Mouse (Mus musculus) adrenal gland, postnatal 10 days (tissue): ENCODE measurements around the gene Foxl1. TPM values are rescaled to one million over a fixed set of nuclear protein-coding genes. Genes with fewer than 3 reads are reported as not detected.
"Not testable (repeated sequence)": the region's sequence is repeated elsewhere in the genome, so short reads cannot be mapped to it uniquely, and the experiment has no call there.

ENCODE experiments used
- DNase-seq: peaks from one replicate; pipeline ENCODE4 v3.0.0; 2021; ENCODE audit warnings: mixed read lengths
- total RNA-seq, 2 experiments: library from RNA; stranded (reverse); gene quantifications; 2 replicates each; pipeline ENCODE4 v1.2.3; 2021

Foxl1 gene
- total RNA-seq, 2 experiments from 2014 or later = 0.24 to 0.42 TPM

- peak; percentile 73 for DNase-seq
Observed at GRCm38 (mm10) chr8:121125311-121125876, 2.3 kb upstream of the Foxl1 start.

DNA sequence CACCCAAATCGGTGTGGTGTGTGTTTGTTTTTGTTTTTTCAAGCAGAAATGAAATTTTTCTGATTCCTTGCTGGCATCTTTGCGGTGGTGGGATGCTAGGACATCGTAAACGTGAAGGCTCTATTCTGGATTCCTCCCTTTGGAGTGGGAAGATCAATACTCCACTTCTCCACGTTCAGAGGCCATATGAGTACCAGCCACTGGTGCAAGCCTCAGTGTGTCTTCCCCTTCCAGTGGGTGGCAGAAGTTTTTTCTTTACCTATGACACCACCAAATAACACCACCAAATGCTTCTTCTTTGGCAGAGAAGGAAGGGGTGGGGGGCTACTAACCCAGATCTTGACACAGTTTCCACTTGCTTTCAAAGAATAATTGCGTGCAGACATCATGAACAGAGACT is 1.5 kb upstream of the Foxl1 start:
- DNase-seq = no peak

DNA sequence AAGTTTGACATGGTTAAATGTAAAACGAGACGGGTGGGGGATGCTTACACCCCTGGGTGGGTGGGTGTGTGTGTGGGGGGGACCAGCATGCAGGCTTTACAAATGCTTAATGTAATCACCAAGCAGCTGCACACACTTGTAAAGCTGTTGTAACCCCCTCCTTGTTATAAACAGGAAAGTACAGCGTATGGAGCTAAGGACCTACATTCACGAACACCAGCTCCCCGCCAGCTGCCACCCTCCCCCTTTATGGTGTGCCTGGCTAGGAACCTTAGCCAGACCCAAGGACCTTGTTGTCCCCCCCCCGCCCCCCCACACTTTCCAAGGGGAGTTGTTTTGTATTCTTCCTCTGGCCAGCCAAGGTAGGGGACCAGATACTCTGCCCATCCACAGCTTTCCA is 1.0 kb upstream of the Foxl1 start:
- no peak for DNase-seq

- DNase-seq = no peak
Observed at GRCm38 (mm10) chr8:121127291-121127701, 444 bp upstream of the Foxl1 start.

DNA sequence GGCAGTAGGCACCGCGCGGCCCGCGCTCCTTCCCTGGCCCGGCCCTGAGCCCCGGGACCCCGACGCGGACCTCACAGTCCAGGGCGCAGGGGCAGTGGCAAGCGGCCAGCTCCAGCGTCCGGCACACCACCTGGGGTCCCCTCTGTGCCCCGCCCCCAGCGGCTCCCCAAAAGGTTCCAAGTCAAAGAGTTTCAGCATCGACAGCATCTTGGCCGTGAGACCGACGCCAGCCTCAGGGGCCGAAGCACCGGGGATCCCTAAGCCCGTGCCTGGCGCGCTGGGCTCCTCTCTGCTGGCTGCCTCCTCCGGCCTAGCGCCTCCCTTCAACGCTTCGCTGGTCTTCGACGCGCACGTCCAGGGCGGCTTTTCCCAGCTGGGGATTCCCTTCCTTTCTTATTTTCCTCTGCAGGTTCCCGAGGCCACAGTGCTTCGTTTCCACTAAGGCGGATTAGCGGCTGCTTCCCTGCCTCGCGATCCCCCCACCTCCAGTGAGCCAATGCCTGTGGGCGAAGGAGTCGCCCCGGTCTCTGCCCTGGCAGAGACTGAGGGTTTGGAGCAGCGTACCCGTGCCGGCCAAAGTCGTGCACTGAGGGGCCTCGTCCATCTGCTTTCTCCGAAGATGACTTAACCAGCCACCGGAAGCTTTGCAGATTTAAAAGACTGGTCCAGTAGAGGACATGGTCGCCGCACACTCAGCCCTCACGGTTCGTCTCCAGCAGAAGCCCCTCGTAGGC is 958 bp downstream of the Foxl1 start:
- no peak for DNase-seq

GRCm38 (mm10) chr8:121129265-121129940 is 1.7 kb downstream of the Foxl1 start:
- no peak for DNase-seq

GRCm38 (mm10) chr8:121130522-121130921 is 2.8 kb downstream of the Foxl1 start:
- DNase-seq = peak; percentile 26

GRCm38 (mm10) chr8:121132961-121133513 is 5.3 kb downstream of the Foxl1 start:
- no peak for DNase-seq

DNA sequence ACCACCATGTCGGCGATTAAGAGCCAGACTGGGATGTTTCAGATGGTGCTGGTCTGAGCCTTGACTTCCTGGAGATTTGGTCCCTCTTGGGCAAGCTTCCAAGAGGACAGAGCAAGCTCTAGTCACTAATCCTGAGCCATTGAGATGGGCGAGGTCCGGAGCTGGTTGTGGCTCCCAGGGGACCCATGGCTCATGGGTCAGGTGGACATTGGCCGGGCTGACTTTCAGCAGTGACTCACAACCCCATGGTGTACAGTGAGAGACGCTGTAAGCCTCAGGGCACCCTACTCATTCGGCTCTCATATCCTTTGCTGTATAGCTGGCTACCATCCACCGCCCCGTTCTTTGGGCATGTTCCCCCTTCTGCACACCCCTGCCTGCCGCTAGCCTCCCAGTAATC is 6.4 kb downstream of the Foxl1 start:
- no peak for DNase-seq

DNA sequence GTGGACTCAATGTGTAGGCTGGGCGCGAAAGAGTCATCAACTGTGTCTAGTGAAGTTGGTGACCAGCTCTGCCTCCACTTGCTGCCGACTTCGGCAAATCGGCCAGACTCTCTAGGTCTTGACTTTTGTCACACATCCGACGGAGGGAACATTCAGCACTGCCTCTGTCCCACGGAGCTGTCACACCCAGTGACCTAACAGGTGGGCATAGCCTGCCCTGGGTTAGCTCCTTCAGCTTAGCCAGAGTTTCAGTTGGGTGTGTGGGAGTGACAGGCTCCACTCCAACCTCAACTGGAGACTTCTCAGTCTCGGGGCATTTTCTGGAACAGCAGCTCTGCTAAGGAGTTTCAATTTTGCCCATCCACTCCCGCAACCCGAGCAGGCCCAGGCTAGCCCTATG is 6.8 kb downstream of the Foxl1 start:
- DNase-seq = no peak

GRCm38 (mm10) chr8:121136856-121137255 is 9.1 kb downstream of the Foxl1 start:
- no peak for DNase-seq

DNA sequence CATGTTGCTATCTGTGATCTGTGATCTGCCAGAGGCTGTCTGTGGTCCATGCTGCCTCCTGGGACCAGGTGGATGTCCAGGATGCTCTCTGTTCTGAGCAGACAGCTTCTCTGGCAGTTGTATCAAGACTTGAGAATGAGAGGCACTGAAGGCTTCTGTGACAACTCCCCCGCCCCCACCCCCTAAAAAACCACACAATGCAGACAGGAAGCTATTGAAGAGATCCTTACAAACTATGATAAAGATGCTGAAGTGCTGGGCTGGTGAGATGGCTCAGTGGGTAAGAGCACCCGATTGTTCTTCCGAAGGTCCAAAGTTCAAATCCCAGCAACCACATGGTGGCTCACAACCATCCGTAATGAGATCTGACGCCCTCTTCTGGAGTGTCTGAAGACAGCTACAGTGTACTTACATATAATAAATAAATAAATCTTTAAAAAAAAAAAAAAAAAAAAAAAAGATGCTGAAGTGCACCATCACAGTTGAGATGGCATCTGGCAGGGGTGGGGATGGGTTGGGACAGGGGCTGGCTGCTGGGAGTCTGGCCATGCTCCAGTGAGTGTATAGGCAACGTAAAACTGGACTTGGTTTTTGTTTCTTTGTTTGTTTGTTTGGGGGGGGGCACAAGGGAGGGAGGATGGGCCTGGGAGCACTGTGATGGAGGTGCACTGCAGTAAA is 17.9 kb downstream of the Foxl1 start:
- DNase-seq = not testable (repeated sequence)

DNA sequence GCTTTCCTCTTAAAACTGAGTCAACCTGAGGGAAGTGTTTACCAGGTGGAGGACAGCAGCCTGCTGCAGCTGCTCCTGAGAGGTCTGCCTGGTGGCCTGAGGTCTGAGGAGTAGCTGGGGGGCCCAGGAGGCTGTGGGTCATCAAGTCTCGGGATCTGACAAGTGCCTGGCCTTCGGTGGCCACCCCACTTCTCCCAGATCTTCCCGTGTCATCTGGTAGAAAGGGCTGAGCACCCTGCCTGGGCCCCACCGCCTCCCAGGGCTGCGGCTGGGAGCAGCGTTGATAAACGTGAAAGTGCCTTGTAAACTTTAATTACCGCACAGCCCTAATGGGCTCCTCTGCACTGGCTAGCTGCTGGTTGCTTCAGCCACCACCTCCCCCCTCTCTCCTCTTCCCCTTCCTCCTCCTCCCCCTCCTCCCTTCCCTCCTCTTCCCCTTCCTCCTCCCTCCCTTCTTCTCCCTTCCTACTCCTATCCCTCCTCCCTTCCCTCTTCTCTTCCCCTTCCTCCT is 20.9 kb downstream of the Foxl1 start:
- no peak for DNase-seq

- DNase-seq = peak; percentile 16
Observed at GRCm38 (mm10) chr8:121152394-121152793, 24.7 kb downstream of the Foxl1 start.

DNA sequence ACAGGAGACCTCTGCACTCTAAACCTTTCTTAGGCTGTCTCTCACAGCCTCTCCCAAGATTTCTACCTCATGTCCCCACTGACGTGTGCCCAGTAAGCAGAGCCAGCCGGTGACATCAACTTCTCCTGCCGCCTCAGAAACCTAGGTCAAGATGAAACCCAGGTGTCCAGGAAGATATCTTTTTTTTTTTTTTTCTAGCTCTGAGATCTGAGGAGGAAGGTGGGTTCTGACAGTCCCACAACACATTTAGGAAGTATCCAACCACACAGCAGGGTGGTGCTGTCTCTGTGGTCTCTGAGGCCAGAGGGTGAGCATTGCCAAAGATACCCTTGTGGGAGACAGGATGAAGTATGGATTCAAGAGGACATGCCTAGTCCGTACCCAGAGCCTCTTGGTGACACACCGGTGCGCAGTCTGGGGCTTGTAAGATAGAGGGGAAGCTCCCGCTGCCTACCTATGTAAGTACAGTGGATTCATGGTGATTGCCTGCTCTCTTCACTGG is 29.3 kb downstream of the Foxl1 start:
- no peak for DNase-seq

- DNase-seq = peak; percentile 7
Observed at GRCm38 (mm10) chr8:121158812-121159211, 31.1 kb downstream of the Foxl1 start.

- DNase-seq = no peak
Observed at GRCm38 (mm10) chr8:121161437-121161836, 33.7 kb downstream of the Foxl1 start.

GRCm38 (mm10) chr8:121162413-121162812 is 34.7 kb downstream of the Foxl1 start:
- DNase-seq = no peak

GRCm38 (mm10) chr8:121162906-121163695 is 35.4 kb downstream of the Foxl1 start:
- no peak for DNase-seq

DNA sequence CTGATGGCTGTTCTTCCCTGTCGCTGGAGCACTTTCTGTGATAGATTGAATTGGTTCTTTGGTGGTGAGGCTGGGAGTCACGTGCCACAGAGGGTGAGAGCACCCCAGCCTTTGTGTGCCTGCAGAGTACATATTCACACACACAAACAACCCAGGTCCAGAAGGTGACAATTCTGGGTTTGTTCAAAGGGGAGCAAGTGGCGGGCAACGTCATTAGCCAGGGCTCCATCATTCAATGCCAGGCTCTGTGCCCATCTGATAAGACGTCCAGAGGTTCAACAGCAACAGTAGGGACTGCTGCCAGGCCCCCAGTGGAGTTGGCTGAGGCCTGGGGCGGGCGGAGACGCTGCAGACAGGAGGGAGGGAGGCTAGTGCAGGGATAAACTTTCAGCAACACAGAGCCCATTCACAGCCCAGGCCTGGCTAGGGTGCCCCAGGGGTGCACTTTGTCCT is 36.3 kb downstream of the Foxl1 start:
- peak; percentile 76 for DNase-seq

DNA sequence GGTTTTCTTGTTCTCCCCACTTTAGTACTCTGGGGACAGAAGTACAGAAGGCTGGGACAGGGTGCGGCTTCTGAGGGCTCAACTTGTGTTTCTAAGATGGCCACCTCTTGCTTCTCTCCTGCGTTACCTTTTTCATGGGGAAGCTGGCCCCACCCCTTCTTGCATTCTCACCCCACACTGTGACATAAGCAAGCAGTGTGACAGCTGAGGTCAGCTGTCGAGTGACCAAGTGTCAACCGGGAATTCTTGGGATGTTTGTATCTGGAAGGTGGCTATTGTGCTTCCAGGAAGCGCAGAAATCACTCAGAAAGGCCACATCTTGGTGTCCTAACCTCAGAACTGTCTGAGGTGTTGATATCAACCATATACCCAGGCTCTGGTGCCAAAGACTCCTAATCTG is 40.3 kb downstream of the Foxl1 start:
- no peak for DNase-seq
